Mouse (Mus musculus): ENCODE measurements around the gene Moxd1.

GRCm38 (mm10) chr10:24200099-24200498 lies 23.2 kb upstream of the Moxd1 start:
- TF ChIP-seq CTCF (IDR thresholded peaks at IDR 0.05): no peak
- no peak for TF ChIP-seq EP300 (IDR thresholded peaks at IDR 0.05)

All from lung, postnatal 0 days (tissue).